Mouse (Mus musculus) liver, postnatal 0 days (tissue): ENCODE results near the gene Ehd4.

ENCODE experiments used
- CTCF ChIP-seq: sonication (generic); IDR thresholded peaks from 2 replicates; pipeline ENCODE4 v1.5.1; 2016; ENCODE audit warnings: antibody characterized with exemption, low read depth
- EP300 ChIP-seq: IDR thresholded peaks from 2 replicates; pipeline ENCODE4 v1.6.1; 2016; ENCODE audit warnings: antibody characterized with exemption, low read depth, mild to moderate bottlenecking

- TF ChIP-seq CTCF (no peak), EP300 (no peak)
Measured at GRCm38 (mm10) chr2:120054771-120055552, 99.4 kb downstream of the Ehd4 start.
